Mouse (Mus musculus): ENCODE data around the gene Trim65. TPM values are rescaled to one million over a fixed set of nuclear protein-coding genes. Genes with fewer than 3 reads are reported as not detected.
A peak's percentile ranks its signal among the peaks of the same experiment; 100 is the strongest.
"Not testable (repeated sequence)": the region's sequence is repeated elsewhere in the genome, so short reads cannot be mapped to it uniquely, and the experiment has no call there.

The Trim65 gene
- polyA plus RNA-seq, 1 experiment from 2014 or later: 4.2 TPM

DNA sequence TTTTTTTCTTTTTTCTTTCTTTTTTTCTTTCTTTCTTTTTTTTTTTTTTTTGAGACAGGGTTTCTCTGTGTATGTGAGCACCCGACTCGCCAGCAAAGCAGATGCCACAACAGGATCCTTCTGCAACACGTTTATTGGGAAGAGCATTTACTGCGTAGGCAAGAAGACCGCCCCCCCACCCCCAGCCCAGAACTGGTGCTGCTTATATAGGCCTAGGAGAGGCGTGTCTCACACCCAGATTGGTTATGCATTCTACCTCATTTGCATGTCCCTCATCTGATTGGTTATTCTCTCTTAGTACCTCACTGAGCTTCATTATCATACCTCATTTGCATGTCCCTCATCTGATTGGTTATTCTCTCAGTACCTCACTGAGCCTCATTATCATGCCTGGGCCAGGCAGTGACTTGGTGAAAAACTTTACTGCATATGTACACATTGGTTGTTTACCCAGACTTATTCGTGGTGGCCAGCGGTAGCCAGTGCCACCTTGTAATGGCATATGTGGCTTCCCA is 9.1 kb downstream of the Trim65 start:
- ATAC-seq (ENCODE audit: extremely low read depth, insufficient number of reproducible peaks, low FRiP score, low TSS enrichment); H3K27me3 ChIP-seq (replicated peaks); H3K4me2 ChIP-seq; H3K4me3 ChIP-seq; H3K9me3 ChIP-seq; H3K9ac ChIP-seq; H3K4me1 ChIP-seq; H3K27ac ChIP-seq (replicated peaks): not testable (repeated sequence)
- 91% methylated on average over 8 of the region's 8 CpGs for WGBS
- peaks cover 57% of the 10 kb centered on the region for H3K36me3 ChIP-seq

DNA sequence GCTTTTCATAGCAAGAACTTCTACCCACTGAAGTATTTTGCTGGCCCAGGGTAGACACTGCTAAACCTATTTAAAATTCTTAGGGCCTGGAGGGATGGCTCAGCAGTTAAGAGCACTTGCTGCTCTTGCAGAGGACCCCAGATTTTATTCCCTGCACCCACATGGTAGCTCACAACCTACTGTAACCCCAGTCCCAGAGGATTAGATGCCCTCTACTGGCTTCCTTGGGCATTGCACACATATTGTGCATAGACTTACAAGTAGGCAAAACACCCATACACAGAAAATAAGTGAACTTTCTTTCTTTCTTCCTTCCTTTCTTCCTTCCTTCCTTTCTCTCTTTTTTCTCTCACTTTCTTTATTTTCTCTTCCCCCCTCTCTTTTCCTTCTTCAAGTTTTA is 13.1 kb downstream of the Trim65 start:
- H3K4me1 ChIP-seq: no peaks in the 10 kb centered on the region
- no peaks in the 10 kb centered on the region for H3K27me3 ChIP-seq (replicated peaks)
- peaks cover 21% of the 10 kb centered on the region for H3K36me3 ChIP-seq
- no peak overlapping the region for H3K9ac ChIP-seq
- no peak overlapping the region for H3K4me2 ChIP-seq
- no peak overlapping the region for H3K27ac ChIP-seq (replicated peaks)
- H3K9me3 ChIP-seq: 0 out of 2 replicates have a peak, but pooled peaks cover 3% of the 10 kb centered on the region
- H3K4me3 ChIP-seq: no peak overlapping the region
- no peak for ATAC-seq (ENCODE audit: extremely low read depth, insufficient number of reproducible peaks, low FRiP score, low TSS enrichment)

DNA sequence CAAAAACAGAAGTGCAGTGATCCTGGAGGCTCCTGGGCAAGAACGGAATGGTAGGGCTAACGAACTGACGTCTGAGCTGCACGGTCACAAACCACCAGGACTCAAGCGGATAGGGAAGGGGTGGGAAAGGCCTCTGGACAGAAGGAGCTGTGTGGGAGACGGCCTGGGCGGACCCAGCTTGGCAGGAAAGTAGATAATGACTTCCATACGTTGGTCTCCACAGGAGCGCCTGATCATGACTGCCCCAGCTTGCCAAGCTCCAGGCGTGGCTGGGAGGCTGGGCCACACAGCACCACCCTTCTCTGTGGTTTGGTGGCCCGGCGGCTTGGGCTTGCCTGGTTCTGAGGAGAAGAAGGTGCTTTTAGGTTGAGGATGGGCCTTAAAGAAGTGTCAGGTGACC is 13.7 kb downstream of the Trim65 start:
- Histone ChIP-seq H3K36me3 (peaks cover 15% of the 10 kb centered on the region), H3K4me3 (no peak overlapping the region), H3K4me2 (no peak overlapping the region), H3K9me3 (0 out of 2 replicates have a peak, but pooled peaks cover 3% of the 10 kb centered on the region), H3K27ac (replicated peaks) (peak overlapping the region; percentile 9; the same call in 1 of the 2 replicates), H3K9ac (no peak overlapping the region), H3K4me1 (no peaks in the 10 kb centered on the region), H3K27me3 (replicated peaks) (no peaks in the 10 kb centered on the region)
- WGBS: 56% methylated on average over 12 of the region's 12 CpGs
- no peak for ATAC-seq (ENCODE audit: extremely low read depth, insufficient number of reproducible peaks, low FRiP score, low TSS enrichment)

DNA sequence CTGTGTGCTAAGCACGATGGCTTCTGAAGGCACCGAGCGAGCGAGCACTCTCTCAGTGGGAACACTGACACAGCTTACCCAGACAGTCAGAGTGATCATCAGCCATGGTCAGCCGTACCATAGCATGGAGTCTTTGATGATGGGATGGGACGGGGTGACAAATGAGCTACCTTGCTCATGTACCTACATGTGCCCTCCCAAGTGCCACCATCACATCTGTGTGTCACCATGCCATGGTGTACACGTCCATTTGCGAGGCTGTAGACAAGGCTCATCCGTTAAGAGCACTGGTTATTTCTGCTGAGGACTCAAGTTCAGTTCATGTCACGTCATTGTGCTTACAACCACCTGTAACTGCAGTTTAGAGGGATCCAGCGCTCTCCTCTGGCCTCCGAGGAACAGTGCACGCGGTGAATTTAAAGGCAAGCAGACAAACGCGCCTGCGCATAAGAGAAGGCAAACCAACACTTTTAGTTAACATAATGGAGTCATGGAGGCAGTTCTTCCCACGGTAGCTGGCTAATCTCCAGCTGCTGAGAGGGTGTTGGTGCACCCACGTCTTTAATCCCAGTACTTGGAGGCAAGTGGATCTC is 19.2 kb downstream of the Trim65 start:
- Histone ChIP-seq H3K9ac (no peak overlapping the region), H3K27me3 (replicated peaks) (peaks cover 36% of the 10 kb centered on the region), H3K4me2 (no peak overlapping the region), H3K36me3 (peaks cover 10% of the 10 kb centered on the region; the same call in 1 of the 2 replicates), H3K4me3 (no peak overlapping the region), H3K4me1 (peaks cover 42% of the 10 kb centered on the region), H3K27ac (replicated peaks) (no peak overlapping the region), H3K9me3 (no peaks in the 10 kb centered on the region)
- WGBS: 84% methylated on average over 19 of the region's 19 CpGs
- ATAC-seq (ENCODE audit: extremely low read depth, insufficient number of reproducible peaks, low FRiP score, low TSS enrichment): no peak

DNA sequence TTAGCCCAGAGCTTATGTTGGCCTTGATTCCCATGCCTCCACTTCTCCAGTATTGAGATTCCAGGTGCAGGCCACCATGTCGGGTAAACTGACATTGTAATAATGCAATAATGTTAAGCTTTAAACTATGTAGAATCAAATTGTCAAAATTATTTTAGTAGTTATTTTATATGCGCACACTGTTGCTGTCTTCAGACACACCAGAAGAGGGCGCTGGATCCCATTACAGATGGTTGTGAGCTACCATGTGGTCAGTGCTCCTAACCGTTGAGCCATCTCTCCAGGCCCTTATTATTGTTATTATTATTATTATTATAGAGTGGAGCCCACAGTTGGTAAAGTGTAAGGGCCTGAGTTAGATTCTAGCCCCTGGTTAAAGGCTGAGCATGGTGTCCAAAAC is 19.9 kb downstream of the Trim65 start:
- no peaks in the 10 kb centered on the region for H3K9me3 ChIP-seq
- peak overlapping the region; percentile 76 for H3K4me2 ChIP-seq
- H3K27me3 ChIP-seq (replicated peaks): peaks cover 36% of the 10 kb centered on the region
- peaks cover 16% of the 10 kb centered on the region for H3K36me3 ChIP-seq
- H3K27ac ChIP-seq (replicated peaks): peak overlapping the region; percentile 97
- ATAC-seq (ENCODE audit: extremely low read depth, insufficient number of reproducible peaks, low FRiP score, low TSS enrichment): no peak
- peak overlapping the region; percentile 93 for H3K9ac ChIP-seq
- WGBS: 73% methylated on average over 4 of the region's 4 CpGs
- peak overlapping the region; percentile 80; the same call in 1 of the 2 replicates for H3K4me3 ChIP-seq
- peaks cover 48% of the 10 kb centered on the region for H3K4me1 ChIP-seq

DNA sequence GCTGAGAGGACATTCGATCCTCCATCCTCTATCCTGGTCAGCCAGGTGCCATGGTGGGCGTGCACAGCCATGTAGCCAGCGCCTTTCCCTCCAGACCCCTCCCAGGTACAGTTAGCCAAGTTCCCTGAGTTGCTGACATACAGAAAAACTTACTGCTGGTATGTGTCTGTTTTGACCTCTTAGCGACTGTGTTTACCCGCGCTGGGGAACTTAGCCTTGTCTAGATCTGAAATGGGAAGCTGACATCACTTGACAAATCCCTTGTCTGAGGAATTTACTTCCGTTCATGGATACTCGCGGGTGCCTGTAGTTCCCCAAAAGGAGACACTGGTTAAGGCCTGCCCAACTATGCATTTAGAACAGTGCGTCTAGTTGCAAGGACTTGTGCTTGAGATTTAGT is 20.4 kb downstream of the Trim65 start:
- no peaks in the 10 kb centered on the region for H3K9me3 ChIP-seq
- WGBS: 5% methylated on average over 10 of the region's 10 CpGs
- H3K27ac ChIP-seq (replicated peaks): peak overlapping the region; percentile 97
- peak overlapping the region; percentile 80 for H3K4me3 ChIP-seq
- H3K4me1 ChIP-seq: peaks cover 54% of the 10 kb centered on the region
- H3K36me3 ChIP-seq: peaks cover 22% of the 10 kb centered on the region
- peaks cover 36% of the 10 kb centered on the region for H3K27me3 ChIP-seq (replicated peaks)
- no peak for ATAC-seq (ENCODE audit: extremely low read depth, insufficient number of reproducible peaks, low FRiP score, low TSS enrichment)
- peak overlapping the region; percentile 76 for H3K4me2 ChIP-seq
- peak overlapping the region; percentile 93 for H3K9ac ChIP-seq

DNA sequence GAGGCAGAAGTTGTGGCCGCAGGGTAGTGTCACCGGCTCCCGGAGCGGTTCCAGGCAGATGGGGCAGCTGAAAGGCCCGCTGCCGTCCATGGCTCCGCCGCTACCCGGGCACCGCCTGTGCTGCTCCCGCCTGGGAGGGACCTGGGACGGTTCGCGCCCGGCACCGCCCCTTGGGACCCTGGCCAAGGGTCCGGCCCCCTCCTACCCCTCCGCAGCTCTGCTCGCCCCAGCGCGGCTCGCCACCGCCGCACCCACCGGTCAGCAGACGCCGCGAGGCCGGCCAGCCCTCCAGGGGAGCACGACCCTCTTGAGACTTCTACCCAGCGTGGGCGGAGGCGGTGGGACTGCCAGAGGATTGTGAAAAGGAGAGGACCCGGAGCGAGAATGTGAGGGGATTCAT is 20.8 kb downstream of the Trim65 start:
- peak; percentile 67; the same call in 1 of the 2 replicates for ATAC-seq (ENCODE audit: extremely low read depth, insufficient number of reproducible peaks, low FRiP score, low TSS enrichment)
- H3K4me2 ChIP-seq: peak overlapping the region; percentile 76
- peak overlapping the region; percentile 93 for H3K9ac ChIP-seq
- peaks cover 26% of the 10 kb centered on the region for H3K36me3 ChIP-seq
- H3K27ac ChIP-seq (replicated peaks): peak overlapping the region; percentile 97
- WGBS: under 1% methylated on average over 35 of the region's 35 CpGs
- H3K27me3 ChIP-seq (replicated peaks): peaks cover 36% of the 10 kb centered on the region
- no peaks in the 10 kb centered on the region for H3K9me3 ChIP-seq
- peak overlapping the region; percentile 80 for H3K4me3 ChIP-seq
- H3K4me1 ChIP-seq: peaks cover 58% of the 10 kb centered on the region

DNA sequence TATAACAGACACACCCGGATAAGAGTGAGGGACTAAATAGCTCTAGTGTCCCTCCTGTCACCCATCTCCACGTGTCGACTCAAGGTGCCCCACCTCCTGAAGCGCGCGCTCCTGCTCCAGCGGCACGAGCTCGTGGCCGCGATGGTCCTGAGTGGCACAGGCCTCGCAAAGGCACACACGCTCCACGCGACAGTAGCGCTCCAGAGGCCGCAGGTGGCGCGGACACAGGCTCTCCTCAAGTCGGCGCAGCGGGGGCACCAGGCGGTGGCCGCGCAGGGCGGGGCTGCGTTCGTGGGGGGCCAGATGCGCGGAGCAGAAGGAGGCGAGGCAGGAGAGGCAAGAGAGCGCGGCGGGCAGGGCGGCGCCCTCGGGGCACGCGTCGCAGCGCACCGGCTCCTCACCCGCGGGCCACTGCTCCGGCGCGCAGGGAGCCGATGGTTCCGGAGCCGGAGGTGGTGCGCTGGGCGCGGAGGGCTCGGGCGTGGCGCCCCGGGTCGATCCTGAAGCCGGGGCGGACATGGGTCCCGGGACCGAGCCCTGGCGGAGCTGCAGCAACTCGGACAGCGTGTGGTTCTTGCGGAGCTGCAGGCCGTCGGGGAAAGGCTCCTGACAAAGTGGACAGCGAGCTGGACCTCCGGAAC is 21.4 kb downstream of the Trim65 start:
- peaks cover 63% of the 10 kb centered on the region for H3K4me1 ChIP-seq
- under 1% methylated on average over 69 of the region's 70 CpGs for WGBS

DNA sequence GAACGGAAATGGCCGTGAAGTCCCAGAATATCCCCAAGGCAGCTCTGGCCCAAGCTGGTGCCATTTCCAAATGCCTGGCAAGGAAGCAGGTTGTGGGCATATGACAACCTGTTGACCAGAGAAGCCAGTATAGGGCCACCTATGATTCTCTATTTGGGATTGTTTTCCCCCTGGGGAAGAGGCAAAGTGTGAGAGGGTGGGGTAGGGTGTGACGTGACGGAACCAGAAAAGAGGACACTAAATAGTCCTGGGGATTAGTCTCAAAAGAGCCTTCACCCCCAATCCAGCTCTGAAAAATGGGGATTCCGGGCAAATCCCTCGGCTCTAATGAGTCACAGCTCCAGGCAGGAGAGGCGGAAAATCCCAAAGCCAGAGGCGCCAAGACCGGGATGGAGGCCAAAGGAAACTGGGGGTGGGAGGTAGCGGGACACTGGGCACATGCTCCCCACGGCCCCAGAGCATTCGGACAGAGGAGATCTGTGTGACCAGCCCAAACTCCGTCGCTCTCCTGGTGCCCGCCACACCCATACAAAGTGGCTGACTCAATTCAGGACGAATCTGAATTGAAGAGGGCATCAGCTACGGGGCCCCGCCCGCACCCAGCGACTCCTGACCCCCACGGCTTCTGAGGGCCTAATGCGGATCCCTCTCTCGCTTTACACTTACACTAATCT is 22.3 kb downstream of the Trim65 start:
- peak overlapping the region; percentile 80 for H3K4me3 ChIP-seq

More for the DNA sequence above, 21.4 kb downstream of the Trim65 start:
- Histone ChIP-seq H3K27ac (replicated peaks) (peak overlapping the region; percentile 97), H3K9me3 (no peaks in the 10 kb centered on the region), H3K4me3 (peak overlapping the region; percentile 80), H3K4me2 (peak overlapping the region; percentile 76), H3K36me3 (peaks cover 28% of the 10 kb centered on the region), H3K27me3 (replicated peaks) (peaks cover 36% of the 10 kb centered on the region), H3K9ac (peak overlapping the region; percentile 93)
- ATAC-seq (ENCODE audit: extremely low read depth, insufficient number of reproducible peaks, low FRiP score, low TSS enrichment): no peak

DNA sequence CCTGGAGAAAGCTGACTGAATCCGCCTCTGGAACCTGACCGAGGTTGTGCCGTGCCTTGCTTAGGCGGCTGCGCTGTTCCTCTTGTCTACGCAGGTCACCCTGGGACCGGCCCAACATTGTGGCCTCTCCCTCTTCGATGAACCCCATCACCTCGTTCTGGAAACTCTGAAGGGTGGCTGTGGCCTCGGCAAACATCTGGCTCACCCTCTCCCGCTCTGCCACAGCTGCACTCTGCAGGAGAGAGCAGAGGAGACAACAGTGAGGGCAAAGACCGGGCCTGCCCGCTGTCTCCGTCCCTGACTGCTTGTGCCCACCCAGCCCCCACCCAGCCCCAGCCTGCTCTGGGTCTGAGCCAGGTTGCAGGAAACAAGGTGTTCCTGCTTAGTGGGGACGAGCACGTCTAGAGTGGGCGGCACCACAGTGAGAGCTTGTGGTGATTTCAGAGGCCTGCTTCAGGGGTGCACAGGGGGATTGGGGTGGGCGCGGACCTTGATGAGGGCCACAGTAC is 23.1 kb downstream of the Trim65 start:
- Histone ChIP-seq H3K27ac (replicated peaks) (peak overlapping the region; percentile 97), H3K36me3 (peaks cover 28% of the 10 kb centered on the region), H3K9me3 (no peaks in the 10 kb centered on the region), H3K4me1 (peaks cover 81% of the 10 kb centered on the region), H3K4me2 (peak overlapping the region; percentile 76), H3K4me3 (peak overlapping the region; percentile 80), H3K9ac (peak overlapping the region; percentile 93), H3K27me3 (replicated peaks) (peaks cover 36% of the 10 kb centered on the region)
- no peak for ATAC-seq (ENCODE audit: extremely low read depth, insufficient number of reproducible peaks, low FRiP score, low TSS enrichment)
- 37% methylated on average over 19 of the region's 19 CpGs for WGBS

More for the DNA sequence above, 22.3 kb downstream of the Trim65 start:
- peaks cover 36% of the 10 kb centered on the region for H3K27me3 ChIP-seq (replicated peaks)
- H3K4me1 ChIP-seq: peaks cover 73% of the 10 kb centered on the region
- H3K36me3 ChIP-seq: peaks cover 28% of the 10 kb centered on the region
- H3K9me3 ChIP-seq: no peaks in the 10 kb centered on the region
- peak overlapping the region; percentile 93 for H3K9ac ChIP-seq
- H3K27ac ChIP-seq (replicated peaks): peak overlapping the region; percentile 97
- H3K4me2 ChIP-seq: peak overlapping the region; percentile 76
- no peak for ATAC-seq (ENCODE audit: extremely low read depth, insufficient number of reproducible peaks, low FRiP score, low TSS enrichment)
- 8% methylated on average over 23 of the region's 23 CpGs for WGBS

Data from heart, embryonic 13.5 days (tissue).